Mouse (Mus musculus): ENCODE data around the gene Rab7. TPM values are rescaled to one million over a fixed set of nuclear protein-coding genes. Genes with fewer than 3 reads are reported as not detected.

Rab7 gene
- polyA plus RNA-seq, 1 experiment: not detected

DNA sequence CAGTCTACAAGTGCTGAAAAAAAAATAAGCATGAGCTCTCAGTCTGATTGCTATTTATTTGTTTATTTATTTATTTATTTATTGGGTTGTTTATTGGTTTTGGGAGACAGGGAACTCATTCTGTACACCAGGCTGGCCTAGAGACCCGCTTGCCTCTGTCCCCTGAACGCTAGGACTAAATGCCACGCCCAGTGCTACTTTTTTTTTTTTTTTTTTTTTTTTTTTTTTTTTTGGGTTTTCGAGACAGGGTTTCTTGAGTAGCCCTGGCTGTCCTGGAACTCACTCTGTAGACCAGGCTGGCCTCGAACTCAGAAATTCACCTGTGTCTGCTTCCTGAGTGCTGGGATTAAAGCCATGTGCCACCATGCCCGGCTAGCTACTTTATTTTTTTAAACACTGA lies 25.4 kb upstream of the Rab7 start:
- Histone ChIP-seq H3K27ac (ENCODE audit: insufficient read depth, low read depth, low read length) (no peak overlapping the region), H3K4me1 (ENCODE audit: control insufficient read depth, insufficient read depth, low read length) (no peaks in the 10 kb centered on the region), H3K4me3 (ENCODE audit: insufficient read depth, low read depth, low read length) (no peak overlapping the region)
- WGBS: 79% methylated on average over 6 of the region's 6 CpGs
- TF ChIP-seq POLR2A (IDR thresholded peaks at IDR 0.05; ENCODE audit: insufficient read depth, low read depth, low read length) (no peak), CTCF (IDR thresholded peaks at IDR 0.05; ENCODE audit: insufficient read depth, low read depth, low read length) (no peak)

GRCm38 (mm10) chr6:88068739-88069138 lies 23.7 kb upstream of the Rab7 start:
- no peaks in the 10 kb centered on the region for H3K4me1 ChIP-seq (ENCODE audit: control insufficient read depth, insufficient read depth, low read length)
- 81% methylated on average over 1 of the region's 1 CpGs for WGBS
- TF ChIP-seq CTCF (IDR thresholded peaks at IDR 0.05; ENCODE audit: insufficient read depth, low read depth, low read length) (no peak), POLR2A (IDR thresholded peaks at IDR 0.05; ENCODE audit: insufficient read depth, low read depth, low read length) (no peak)
- no peak overlapping the region for H3K27ac ChIP-seq (ENCODE audit: insufficient read depth, low read depth, low read length)
- no peak overlapping the region for H3K4me3 ChIP-seq (ENCODE audit: insufficient read depth, low read depth, low read length)

GRCm38 (mm10) chr6:88067722-88068121 lies 22.7 kb upstream of the Rab7 start:
- WGBS: 73% methylated on average over 3 of the region's 3 CpGs
- H3K4me1 ChIP-seq (ENCODE audit: control insufficient read depth, insufficient read depth, low read length): no peaks in the 10 kb centered on the region
- no peak overlapping the region for H3K27ac ChIP-seq (ENCODE audit: insufficient read depth, low read depth, low read length)
- no peak for TF ChIP-seq CTCF (IDR thresholded peaks at IDR 0.05; ENCODE audit: insufficient read depth, low read depth, low read length)
- no peak overlapping the region for H3K4me3 ChIP-seq (ENCODE audit: insufficient read depth, low read depth, low read length)

DNA sequence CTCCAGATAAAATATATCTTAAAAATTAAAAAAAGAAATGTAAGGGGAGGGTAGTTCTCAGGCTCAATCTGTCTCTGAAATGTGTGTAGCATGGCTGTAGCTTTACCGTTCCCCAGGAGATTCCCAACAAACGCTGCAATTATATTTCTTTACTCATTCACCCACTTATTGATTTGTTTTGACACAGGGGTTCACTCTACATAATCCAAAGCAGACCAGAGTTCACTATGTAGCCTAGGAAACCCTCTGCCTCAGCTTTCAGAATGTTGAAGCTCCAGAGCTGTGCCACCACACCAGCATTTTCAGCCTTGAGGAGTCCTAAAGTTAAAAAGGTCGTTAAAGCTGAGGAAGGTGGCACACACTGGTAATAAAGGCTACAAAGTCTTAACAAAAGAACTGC lies 20.9 kb upstream of the Rab7 start:
- TF ChIP-seq CTCF (IDR thresholded peaks at IDR 0.05; ENCODE audit: insufficient read depth, low read depth, low read length) (no peak), POLR2A (IDR thresholded peaks at IDR 0.05; ENCODE audit: insufficient read depth, low read depth, low read length) (no peak)
- Histone ChIP-seq H3K4me1 (ENCODE audit: control insufficient read depth, insufficient read depth, low read length) (no peaks in the 10 kb centered on the region), H3K4me3 (ENCODE audit: insufficient read depth, low read depth, low read length) (no peak overlapping the region), H3K27ac (ENCODE audit: insufficient read depth, low read depth, low read length) (no peak overlapping the region)
- 43% methylated on average over 3 of the region's 3 CpGs for WGBS

DNA sequence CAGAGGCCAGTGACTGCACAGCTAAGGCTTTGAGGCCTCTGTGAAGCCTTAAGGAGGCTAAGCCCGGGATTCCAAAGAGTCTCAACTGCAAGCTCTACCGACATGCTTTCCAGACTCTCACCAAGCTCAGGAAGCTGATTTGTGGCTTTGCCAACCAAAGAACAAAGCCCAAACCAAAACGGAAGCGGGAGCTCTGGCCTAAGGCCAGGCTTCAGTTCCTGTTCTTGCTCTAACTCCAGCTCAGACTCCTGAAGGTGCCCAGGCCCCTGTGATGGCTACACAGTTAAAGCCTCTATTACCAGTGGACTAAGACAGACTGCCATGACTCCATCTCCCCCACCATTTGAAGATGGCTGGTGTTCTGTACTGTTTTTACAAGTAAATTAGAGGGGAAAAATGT lies 20.0 kb upstream of the Rab7 start:
- no peak overlapping the region for H3K27ac ChIP-seq (ENCODE audit: insufficient read depth, low read depth, low read length)
- no peak overlapping the region for H3K4me3 ChIP-seq (ENCODE audit: insufficient read depth, low read depth, low read length)
- WGBS: 19% methylated on average over 4 of the region's 4 CpGs
- TF ChIP-seq POLR2A (IDR thresholded peaks at IDR 0.05; ENCODE audit: insufficient read depth, low read depth, low read length) (no peak), CTCF (IDR thresholded peaks at IDR 0.05; ENCODE audit: insufficient read depth, low read depth, low read length) (no peak)
- H3K4me1 ChIP-seq (ENCODE audit: control insufficient read depth, insufficient read depth, low read length): no peaks in the 10 kb centered on the region

DNA sequence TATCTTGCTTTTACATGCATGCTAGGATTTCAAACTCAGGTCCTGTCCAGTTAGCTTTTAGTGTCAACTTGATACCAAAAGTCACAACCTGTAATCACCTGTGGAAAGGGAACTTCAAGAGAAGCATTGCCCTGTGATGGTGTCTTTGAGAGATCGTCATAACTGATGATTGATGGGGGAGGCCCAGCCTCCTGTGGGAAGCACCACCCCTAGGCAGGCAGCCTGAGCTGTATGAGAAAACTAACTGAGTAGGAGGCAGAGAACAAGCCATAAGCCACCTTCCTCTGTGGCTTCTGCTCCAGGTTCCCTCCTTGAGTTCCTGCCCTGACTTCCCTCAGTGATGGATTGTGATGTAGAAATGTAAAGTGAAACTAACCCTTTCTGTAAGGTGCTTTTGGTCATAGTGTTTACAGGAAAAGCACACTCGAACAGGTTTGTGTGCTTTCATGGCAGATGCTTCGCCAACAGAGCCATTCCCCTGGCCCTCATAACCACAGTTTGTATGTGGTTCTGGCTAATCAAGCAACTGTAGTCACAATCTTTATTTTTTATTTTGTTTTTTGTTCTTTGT lies 19.1 kb upstream of the Rab7 start:
- no peak overlapping the region for H3K4me3 ChIP-seq (ENCODE audit: insufficient read depth, low read depth, low read length)
- TF ChIP-seq POLR2A (IDR thresholded peaks at IDR 0.05; ENCODE audit: insufficient read depth, low read depth, low read length): no peak
- TF ChIP-seq CTCF (IDR thresholded peaks at IDR 0.05; ENCODE audit: insufficient read depth, low read depth, low read length): no peak
- no peak overlapping the region for H3K27ac ChIP-seq (ENCODE audit: insufficient read depth, low read depth, low read length)
- WGBS: 88% methylated on average over 3 of the region's 3 CpGs
- no peaks in the 10 kb centered on the region for H3K4me1 ChIP-seq (ENCODE audit: control insufficient read depth, insufficient read depth, low read length)

GRCm38 (mm10) chr6:88062398-88062797 lies 17.3 kb upstream of the Rab7 start:
- no peak overlapping the region for H3K4me3 ChIP-seq (ENCODE audit: insufficient read depth, low read depth, low read length)
- 80% methylated on average over 4 of the region's 4 CpGs for WGBS
- no peak overlapping the region for H3K27ac ChIP-seq (ENCODE audit: insufficient read depth, low read depth, low read length)
- H3K4me1 ChIP-seq (ENCODE audit: control insufficient read depth, insufficient read depth, low read length): no peaks in the 10 kb centered on the region
- TF ChIP-seq POLR2A (IDR thresholded peaks at IDR 0.05; ENCODE audit: insufficient read depth, low read depth, low read length) (no peak), CTCF (IDR thresholded peaks at IDR 0.05; ENCODE audit: insufficient read depth, low read depth, low read length) (no peak)

- WGBS: 88% methylated on average over 4 of the region's 4 CpGs
- H3K4me3 ChIP-seq (ENCODE audit: insufficient read depth, low read depth, low read length): no peak overlapping the region
- no peak for TF ChIP-seq CTCF (IDR thresholded peaks at IDR 0.05; ENCODE audit: insufficient read depth, low read depth, low read length)
- TF ChIP-seq POLR2A (IDR thresholded peaks at IDR 0.05; ENCODE audit: insufficient read depth, low read depth, low read length): no peak
- H3K4me1 ChIP-seq (ENCODE audit: control insufficient read depth, insufficient read depth, low read length): no peaks in the 10 kb centered on the region
- H3K27ac ChIP-seq (ENCODE audit: insufficient read depth, low read depth, low read length): no peak overlapping the region
Measured at GRCm38 (mm10) chr6:88061406-88061805, 16.3 kb upstream of the Rab7 start.

DNA sequence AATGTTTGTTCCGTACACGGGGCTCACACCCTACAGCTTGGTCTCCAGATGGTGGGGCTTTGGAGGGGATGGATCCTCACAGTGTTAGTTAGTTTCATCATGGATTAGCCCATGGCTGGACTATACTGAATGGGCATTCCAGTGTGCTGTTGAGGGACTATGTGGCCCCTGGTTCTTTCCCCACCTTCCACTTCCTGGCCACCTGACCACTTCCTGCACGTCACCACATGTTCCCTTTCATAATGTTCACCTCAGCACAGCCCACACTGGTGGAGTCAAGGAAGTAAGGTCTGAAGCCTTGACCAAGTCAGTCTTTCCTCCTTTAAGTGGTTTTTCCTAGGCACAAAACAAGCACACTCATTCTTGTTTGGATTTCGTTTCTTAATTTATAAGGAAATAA lies 15.5 kb upstream of the Rab7 start:
- no peak for TF ChIP-seq CTCF (IDR thresholded peaks at IDR 0.05; ENCODE audit: insufficient read depth, low read depth, low read length)
- no peak for TF ChIP-seq POLR2A (IDR thresholded peaks at IDR 0.05; ENCODE audit: insufficient read depth, low read depth, low read length)
- Histone ChIP-seq H3K4me1 (ENCODE audit: control insufficient read depth, insufficient read depth, low read length) (no peaks in the 10 kb centered on the region), H3K4me3 (ENCODE audit: insufficient read depth, low read depth, low read length) (no peak overlapping the region), H3K27ac (ENCODE audit: insufficient read depth, low read depth, low read length) (no peak overlapping the region)
- 85% methylated on average over 4 of the region's 4 CpGs for WGBS

GRCm38 (mm10) chr6:88059903-88060302 lies 14.8 kb upstream of the Rab7 start:
- Histone ChIP-seq H3K4me1 (ENCODE audit: control insufficient read depth, insufficient read depth, low read length) (no peaks in the 10 kb centered on the region), H3K4me3 (ENCODE audit: insufficient read depth, low read depth, low read length) (no peak overlapping the region), H3K27ac (ENCODE audit: insufficient read depth, low read depth, low read length) (no peak overlapping the region)
- WGBS: 81% methylated on average over 5 of the region's 5 CpGs
- TF ChIP-seq POLR2A (IDR thresholded peaks at IDR 0.05; ENCODE audit: insufficient read depth, low read depth, low read length) (no peak), CTCF (IDR thresholded peaks at IDR 0.05; ENCODE audit: insufficient read depth, low read depth, low read length) (no peak)
